ENCODE assay signal across 25 mouse cellular contexts in the genomic region with DNA sequence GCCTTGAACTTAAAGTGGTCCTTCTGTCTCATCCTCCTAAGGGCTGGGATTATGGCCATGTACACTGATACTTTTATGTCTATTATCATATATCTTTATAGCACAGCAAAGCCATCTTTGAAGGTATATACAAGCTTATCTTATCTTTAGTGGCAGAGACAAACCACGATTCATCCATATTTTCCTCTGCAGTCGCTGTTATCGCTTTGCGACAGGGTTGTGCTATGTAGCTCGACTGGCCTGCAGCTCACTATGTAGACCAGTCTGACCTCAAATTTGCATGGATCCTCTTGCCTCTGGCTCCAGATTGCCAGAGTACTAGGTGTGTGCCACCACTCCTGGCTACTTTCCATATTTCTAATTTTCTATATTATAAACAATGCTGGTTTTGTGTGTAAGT. TPM values are rescaled to one million over a fixed set of nuclear protein-coding genes. Genes with fewer than 3 reads are reported as not detected.
"Had no signal": no experiment of that assay in that cellular context is flagged by ENCODE, and none has a peak within 500 bp of the region (broad histone marks: within the 10 kb centered on the region; RNA-seq: fewer than 3 reads in every experiment).

No protein-coding gene starts in this region.

- H3K4me1 ChIP-seq: heart, embryonic 13.5 days; heart, embryonic 15.5 days; hindbrain, embryonic 10.5 days; hindbrain, embryonic 12.5 days; intestine, embryonic 15.5 days; kidney, embryonic 15.5 days; limb, embryonic 13.5 days; limb, embryonic 15.5 days; liver, embryonic 12.5 days had no signal

- DNase-seq: gastrocnemius, adult 2 months; gastrocnemius, postnatal 10 days; gastrocnemius, postnatal 25 days; heart, adult 2 months; heart, postnatal 4 days; kidney, adult 18-20 months; kidney, adult 8-10 months; kidney, postnatal 14 days; kidney, postnatal 36 days; layer of hippocampus, adult 9-11 months; layer of hippocampus, postnatal 36 days; left cerebral cortex, postnatal 4 days had no signal

- H3K9me3 ChIP-seq: heart, embryonic 13.5 days; heart, embryonic 15.5 days; hindbrain, embryonic 10.5 days; hindbrain, embryonic 12.5 days; intestine, embryonic 15.5 days; kidney, embryonic 15.5 days; limb, embryonic 13.5 days; limb, embryonic 15.5 days; liver, embryonic 12.5 days had no signal

- H3K27me3 ChIP-seq: heart, embryonic 13.5 days; heart, embryonic 15.5 days; hindbrain, embryonic 12.5 days; intestine, embryonic 15.5 days; kidney, embryonic 15.5 days; limb, embryonic 13.5 days; limb, embryonic 15.5 days; liver, embryonic 12.5 days had no signal

- ATAC-seq: hindbrain, embryonic 16.5 days; inflammation-experienced regulatory T-cells, adult 6 months; intestine, embryonic 15.5 days; intestine, postnatal 0 days; liver, embryonic 12.5 days had no signal

- H3K36me3 ChIP-seq: heart, embryonic 13.5 days; heart, embryonic 15.5 days; hindbrain, embryonic 10.5 days; hindbrain, embryonic 12.5 days; intestine, embryonic 15.5 days; kidney, embryonic 15.5 days; limb, embryonic 13.5 days; limb, embryonic 15.5 days; liver, embryonic 12.5 days had no signal

- H3K4me3 ChIP-seq: gastrocnemius, adult 2 months; heart, adult 2 months; heart, embryonic 13.5 days; heart, embryonic 15.5 days; hindbrain, embryonic 10.5 days; hindbrain, embryonic 12.5 days; intestine, embryonic 15.5 days; kidney, embryonic 15.5 days; limb, embryonic 13.5 days; limb, embryonic 15.5 days; liver, embryonic 12.5 days had no signal

RNA-seq across cellular contexts. Expression of gene Ihh, which starts 47.7 kb away (rescaled TPM):
- total RNA-seq: granulocyte monocyte progenitor cell, adult 5-6 weeks had no signal
- polyA plus RNA-seq: inflammation-experienced regulatory T-cells, adult 6 months had no signal
